Mouse (Mus musculus) brain, adult 2 months (tissue): ENCODE results near the gene Fam214a.

Experiments
- DNase-seq: peaks from one replicate; pipeline ENCODE4 v3.0.0; 2011; ENCODE audit warnings: low read depth, low spot score

Fam214a gene

GRCm38 (mm10) chr9:75025689-75026088, 73.0 kb downstream of the Fam214a start:
- DNase-seq, result peak; percentile 57

- DNase-seq, result no peak
These were observed 79.7 kb downstream of the Fam214a start for GRCm38 (mm10) chr9:75032408-75032807.

- DNase-seq, result peak; percentile 48
These were observed 80.5 kb downstream of the Fam214a start for GRCm38 (mm10) chr9:75033141-75033540.

GRCm38 (mm10) chr9:75034691-75035090, 82.0 kb downstream of the Fam214a start:
- no peak for DNase-seq

- no peak for DNase-seq
These were observed 83.3 kb downstream of the Fam214a start for GRCm38 (mm10) chr9:75035944-75036343.

GRCm38 (mm10) chr9:75037451-75038356, 85.0 kb downstream of the Fam214a start, which contains the start of gene Arpp19:
TSS of gene Arpp19 (plus strand) at chr9:75037614.
- peak; percentile 97 for DNase-seq

- no peak for DNase-seq
These were observed 85.6 kb downstream of the Fam214a start for GRCm38 (mm10) chr9:75038357-75038688.

GRCm38 (mm10) chr9:75040566-75040965, 87.9 kb downstream of the Fam214a start:
- DNase-seq, result no peak

- no peak for DNase-seq
These were observed 89.3 kb downstream of the Fam214a start for GRCm38 (mm10) chr9:75041840-75042525.

- no peak for DNase-seq
These were observed 90.5 kb downstream of the Fam214a start for GRCm38 (mm10) chr9:75043191-75043590.

- no peak for DNase-seq
These were observed 94.4 kb downstream of the Fam214a start for GRCm38 (mm10) chr9:75047079-75047478.

GRCm38 (mm10) chr9:75049100-75049499, 96.4 kb downstream of the Fam214a start:
- DNase-seq, result no peak

- DNase-seq, result peak; percentile 95
These were observed 97.3 kb downstream of the Fam214a start for GRCm38 (mm10) chr9:75050003-75050402.

GRCm38 (mm10) chr9:75051841-75052240, 99.2 kb downstream of the Fam214a start:
- peak; percentile 80 for DNase-seq

GRCm38 (mm10) chr9:75055046-75055445, 102.4 kb downstream of the Fam214a start:
- no peak for DNase-seq

GRCm38 (mm10) chr9:75064678-75065331, 112.1 kb downstream of the Fam214a start:
- no peak for DNase-seq

- DNase-seq, result no peak
These were observed 117.9 kb downstream of the Fam214a start, which contains the start of gene Myo5a for GRCm38 (mm10) chr9:75070457-75071028. TSS of gene Myo5a (plus strand) at chr9:75071015.

GRCm38 (mm10) chr9:75071029-75071705, 118.5 kb downstream of the Fam214a start:
- peak; percentile 93 for DNase-seq

- peak; percentile 64 for DNase-seq
These were observed 119.1 kb downstream of the Fam214a start for GRCm38 (mm10) chr9:75071706-75072192.

- peak; percentile 68 for DNase-seq
These were observed 119.7 kb downstream of the Fam214a start for GRCm38 (mm10) chr9:75072361-75072760.

- DNase-seq, result no peak
These were observed 124.5 kb downstream of the Fam214a start for GRCm38 (mm10) chr9:75077191-75077590.
